Mouse (Mus musculus): ENCODE measurements around the gene Nacc2. TPM values are rescaled to one million over a fixed set of nuclear protein-coding genes. Genes with fewer than 3 reads are reported as not detected.

The Nacc2 gene
- polyA plus RNA-seq, 1 experiment from 2014 or later = 10.9 TPM

GRCm38 (mm10) chr2:26034344-26035050 is 88.5 kb downstream of the Nacc2 start:
- Histone ChIP-seq H3K4me3 (ENCODE audit: low read length) (no peak overlapping the region), H3K4me2 (ENCODE audit: low read depth, low read length) (no peak overlapping the region), H3K9me3 (ENCODE audit: control insufficient read depth, low read length) (no peaks in the 10 kb centered on the region), H3K27me3 (ENCODE audit: control insufficient read depth, insufficient read depth, low read depth, low read length) (no peaks in the 10 kb centered on the region), H3K36me3 (ENCODE audit: control insufficient read depth, insufficient read depth, low read length) (no peaks in the 10 kb centered on the region), H3K4me1 (replicated peaks; ENCODE audit: control insufficient read depth, insufficient read depth, low read length) (no peaks in the 10 kb centered on the region), H3K9ac (ENCODE audit: low read length) (no peak overlapping the region), H3K27ac (ENCODE audit: low read length) (no peak overlapping the region)
- no peak for ATAC-seq (ENCODE audit: low read depth)
- WGBS = 74% methylated on average over 15 of the region's 15 CpGs

GRCm38 (mm10) chr2:26030288-26030687 is 92.7 kb downstream of the Nacc2 start:
- H3K4me1 ChIP-seq (replicated peaks; ENCODE audit: control insufficient read depth, insufficient read depth, low read length) = no peaks in the 10 kb centered on the region
- no peak overlapping the region for H3K4me3 ChIP-seq (ENCODE audit: low read length)
- no peaks in the 10 kb centered on the region for H3K36me3 ChIP-seq (ENCODE audit: control insufficient read depth, insufficient read depth, low read length)
- ATAC-seq (ENCODE audit: low read depth) = no peak
- H3K27me3 ChIP-seq (ENCODE audit: control insufficient read depth, insufficient read depth, low read depth, low read length) = no peaks in the 10 kb centered on the region
- WGBS = 37% methylated on average over 3 of the region's 3 CpGs
- no peak overlapping the region for H3K9ac ChIP-seq (ENCODE audit: low read length)
- no peak overlapping the region for H3K4me2 ChIP-seq (ENCODE audit: low read depth, low read length)
- H3K9me3 ChIP-seq (ENCODE audit: control insufficient read depth, low read length) = no peaks in the 10 kb centered on the region
- no peak overlapping the region for H3K27ac ChIP-seq (ENCODE audit: low read length)

GRCm38 (mm10) chr2:26024138-26025075 is 98.6 kb downstream of the Nacc2 start:
- Histone ChIP-seq H3K27me3 (ENCODE audit: control insufficient read depth, insufficient read depth, low read depth, low read length) (no peaks in the 10 kb centered on the region), H3K27ac (ENCODE audit: low read length) (no peak overlapping the region), H3K4me1 (replicated peaks; ENCODE audit: control insufficient read depth, insufficient read depth, low read length) (peaks cover 10% of the 10 kb centered on the region), H3K9me3 (ENCODE audit: control insufficient read depth, low read length) (no peaks in the 10 kb centered on the region), H3K9ac (ENCODE audit: low read length) (no peak overlapping the region), H3K4me3 (ENCODE audit: low read length) (no peak overlapping the region), H3K36me3 (ENCODE audit: control insufficient read depth, insufficient read depth, low read length) (no peaks in the 10 kb centered on the region), H3K4me2 (ENCODE audit: low read depth, low read length) (no peak overlapping the region)
- ATAC-seq (ENCODE audit: low read depth) = no peak
- 32% methylated on average over 4 of the region's 4 CpGs for whole genome bisulfite sequencing

- no peak overlapping the region for H3K4me2 ChIP-seq (ENCODE audit: low read depth, low read length)
- WGBS = 76% methylated on average over 1 of the region's 1 CpGs
- H3K4me1 ChIP-seq (replicated peaks; ENCODE audit: control insufficient read depth, insufficient read depth, low read length) = peaks cover 10% of the 10 kb centered on the region
- H3K36me3 ChIP-seq (ENCODE audit: control insufficient read depth, insufficient read depth, low read length) = no peaks in the 10 kb centered on the region
- no peak overlapping the region for H3K4me3 ChIP-seq (ENCODE audit: low read length)
- H3K27ac ChIP-seq (ENCODE audit: low read length) = no peak overlapping the region
- H3K27me3 ChIP-seq (ENCODE audit: control insufficient read depth, insufficient read depth, low read depth, low read length) = no peaks in the 10 kb centered on the region
- H3K9ac ChIP-seq (ENCODE audit: low read length) = no peak overlapping the region
- no peaks in the 10 kb centered on the region for H3K9me3 ChIP-seq (ENCODE audit: control insufficient read depth, low read length)
- ATAC-seq (ENCODE audit: low read depth) = no peak
These were observed 100.4 kb downstream of the Nacc2 start for GRCm38 (mm10) chr2:26022626-26023025.

GRCm38 (mm10) chr2:26022258-26022565 is 100.8 kb downstream of the Nacc2 start:
- H3K27ac ChIP-seq (ENCODE audit: low read length) = no peak overlapping the region
- 76% methylated on average over 8 of the region's 8 CpGs for WGBS
- H3K4me3 ChIP-seq (ENCODE audit: low read length) = no peak overlapping the region; the same call in 1 of the 2 replicates
- H3K9me3 ChIP-seq (ENCODE audit: control insufficient read depth, low read length) = no peaks in the 10 kb centered on the region
- H3K36me3 ChIP-seq (ENCODE audit: control insufficient read depth, insufficient read depth, low read length) = no peaks in the 10 kb centered on the region
- peaks cover 10% of the 10 kb centered on the region for H3K4me1 ChIP-seq (replicated peaks; ENCODE audit: control insufficient read depth, insufficient read depth, low read length)
- H3K9ac ChIP-seq (ENCODE audit: low read length) = no peak overlapping the region; the same call in 1 of the 2 replicates
- H3K4me2 ChIP-seq (ENCODE audit: low read depth, low read length) = peak overlapping the region; percentile 90
- no peaks in the 10 kb centered on the region for H3K27me3 ChIP-seq (ENCODE audit: control insufficient read depth, insufficient read depth, low read depth, low read length)
- no peak for ATAC-seq (ENCODE audit: low read depth)

- peak; percentile 97 for ATAC-seq (ENCODE audit: low read depth)
- Histone ChIP-seq H3K27me3 (ENCODE audit: control insufficient read depth, insufficient read depth, low read depth, low read length) (no peaks in the 10 kb centered on the region), H3K4me3 (ENCODE audit: low read length) (peak within 1 kb of the TSS; percentile 83), H3K36me3 (ENCODE audit: control insufficient read depth, insufficient read depth, low read length) (no peaks in the 10 kb centered on the region), H3K4me2 (ENCODE audit: low read depth, low read length) (peak within 1 kb of the TSS; percentile 90), H3K9ac (ENCODE audit: low read length) (peak within 1 kb of the TSS; percentile 88), H3K27ac (ENCODE audit: low read length) (peak within 1 kb of the TSS; percentile 88), H3K4me1 (replicated peaks; ENCODE audit: control insufficient read depth, insufficient read depth, low read length) (peaks cover 10% of the 10 kb centered on the region), H3K9me3 (ENCODE audit: control insufficient read depth, low read length) (no peaks in the 10 kb centered on the region)
- WGBS = 6% methylated on average over 44 of the region's 50 CpGs
These were observed 101.3 kb downstream of the Nacc2 start, which contains the start of gene Ubac1 for GRCm38 (mm10) chr2:26021561-26022257. Ubac1 (minus strand) TSS chr2:26021747.

- H3K4me2 ChIP-seq (ENCODE audit: low read depth, low read length) = peak overlapping the region; percentile 90
- peaks cover 10% of the 10 kb centered on the region for H3K4me1 ChIP-seq (replicated peaks; ENCODE audit: control insufficient read depth, insufficient read depth, low read length)
- H3K36me3 ChIP-seq (ENCODE audit: control insufficient read depth, insufficient read depth, low read length) = no peaks in the 10 kb centered on the region
- H3K27me3 ChIP-seq (ENCODE audit: control insufficient read depth, insufficient read depth, low read depth, low read length) = no peaks in the 10 kb centered on the region
- 1% methylated on average over 38 of the region's 38 CpGs for WGBS
- peak overlapping the region; percentile 88 for H3K9ac ChIP-seq (ENCODE audit: low read length)
- peak overlapping the region; percentile 83 for H3K4me3 ChIP-seq (ENCODE audit: low read length)
- ATAC-seq (ENCODE audit: low read depth) = peak; percentile 45
- no peaks in the 10 kb centered on the region for H3K9me3 ChIP-seq (ENCODE audit: control insufficient read depth, low read length)
- H3K27ac ChIP-seq (ENCODE audit: low read length) = peak overlapping the region; percentile 88
These were observed 102.1 kb downstream of the Nacc2 start for GRCm38 (mm10) chr2:26020714-26021560.

GRCm38 (mm10) chr2:26019923-26020322 is 103.1 kb downstream of the Nacc2 start:
- Histone ChIP-seq H3K36me3 (ENCODE audit: control insufficient read depth, insufficient read depth, low read length) (peaks cover 4% of the 10 kb centered on the region; the same call in 1 of the 2 replicates), H3K4me2 (ENCODE audit: low read depth, low read length) (peak overlapping the region; percentile 90), H3K4me1 (replicated peaks; ENCODE audit: control insufficient read depth, insufficient read depth, low read length) (peaks cover 10% of the 10 kb centered on the region), H3K9me3 (ENCODE audit: control insufficient read depth, low read length) (no peaks in the 10 kb centered on the region), H3K27me3 (ENCODE audit: control insufficient read depth, insufficient read depth, low read depth, low read length) (no peaks in the 10 kb centered on the region), H3K27ac (ENCODE audit: low read length) (no peak overlapping the region), H3K4me3 (ENCODE audit: low read length) (no peak overlapping the region), H3K9ac (ENCODE audit: low read length) (no peak overlapping the region)
- no peak for ATAC-seq (ENCODE audit: low read depth)
- WGBS = 75% methylated on average over 3 of the region's 3 CpGs
